Mouse (Mus musculus): ENCODE results near the gene Lingo2.

Gene Lingo2

GRCm38 (mm10) chr4:36540664-36541360, 410.7 kb downstream of the Lingo2 start:
- no peak for DNase-seq (ENCODE audit: low spot score)

GRCm38 (mm10) chr4:36533895-36534294, 417.7 kb downstream of the Lingo2 start:
- DNase-seq (ENCODE audit: low spot score): no peak

GRCm38 (mm10) chr4:36490255-36490654, 461.3 kb downstream of the Lingo2 start:
- no peak for DNase-seq (ENCODE audit: low spot score)

- DNase-seq (ENCODE audit: low spot score): no peak
Observed at GRCm38 (mm10) chr4:36435211-36435610, 516.3 kb downstream of the Lingo2 start.

- DNase-seq (ENCODE audit: low spot score): no peak
Observed at GRCm38 (mm10) chr4:36426192-36426591, 525.4 kb downstream of the Lingo2 start.

GRCm38 (mm10) chr4:36407350-36407749, 544.2 kb downstream of the Lingo2 start:
- DNase-seq (ENCODE audit: low spot score): no peak

GRCm38 (mm10) chr4:36368925-36369324, 582.6 kb downstream of the Lingo2 start:
- no peak for DNase-seq (ENCODE audit: low spot score)

- DNase-seq (ENCODE audit: low spot score): no peak
Observed at GRCm38 (mm10) chr4:36354401-36354800, 597.1 kb downstream of the Lingo2 start.

GRCm38 (mm10) chr4:36331741-36332140, 619.8 kb downstream of the Lingo2 start:
- no peak for DNase-seq (ENCODE audit: low spot score)

GRCm38 (mm10) chr4:36325603-36326002, 625.9 kb downstream of the Lingo2 start:
- DNase-seq (ENCODE audit: low spot score): no peak

- DNase-seq (ENCODE audit: low spot score): no peak
Observed at GRCm38 (mm10) chr4:36313067-36313466, 638.5 kb downstream of the Lingo2 start.

- no peak for DNase-seq (ENCODE audit: low spot score)
Observed at GRCm38 (mm10) chr4:36311431-36311830, 640.1 kb downstream of the Lingo2 start.

GRCm38 (mm10) chr4:36305228-36305627, 646.3 kb downstream of the Lingo2 start:
- no peak for DNase-seq (ENCODE audit: low spot score)

GRCm38 (mm10) chr4:36289701-36290053, 661.9 kb downstream of the Lingo2 start:
- DNase-seq (ENCODE audit: low spot score): no peak

- DNase-seq (ENCODE audit: low spot score): no peak
Observed at GRCm38 (mm10) chr4:36288813-36289700, 662.5 kb downstream of the Lingo2 start.

GRCm38 (mm10) chr4:36262436-36263169, 688.9 kb downstream of the Lingo2 start:
- no peak for DNase-seq (ENCODE audit: low spot score)

GRCm38 (mm10) chr4:36186231-36186922, 765.2 kb downstream of the Lingo2 start:
- DNase-seq (ENCODE audit: low spot score): no peak

GRCm38 (mm10) chr4:36183643-36184042, 767.9 kb downstream of the Lingo2 start:
- DNase-seq (ENCODE audit: low spot score): no peak

- no peak for DNase-seq (ENCODE audit: low spot score)
Observed at GRCm38 (mm10) chr4:36170099-36170498, 781.4 kb downstream of the Lingo2 start.

GRCm38 (mm10) chr4:36131341-36131740, 820.2 kb downstream of the Lingo2 start:
- DNase-seq (ENCODE audit: low spot score): no peak

- DNase-seq (ENCODE audit: low spot score): no peak
Observed at GRCm38 (mm10) chr4:36095482-36095881, 856.1 kb downstream of the Lingo2 start.

All from MN1 (cell line).